Mouse (Mus musculus): ENCODE results near the gene Gpr39. TPM values are rescaled to one million over a fixed set of nuclear protein-coding genes. Genes with fewer than 3 reads are reported as not detected.
A peak's percentile ranks its signal among the peaks of the same experiment; 100 is the strongest.

The Gpr39 gene
- total RNA-seq, 2 experiments from 2014 or later: 0.27 TPM; not detected in 1

GRCm38 (mm10) chr1:125693541-125693940 lies 16.7 kb downstream of the Gpr39 start:
- DNase-seq (ENCODE audit: low spot score in 2 of 2): no peak

- no peak for DNase-seq (ENCODE audit: low spot score in 2 of 2)
These were observed 17.5 kb downstream of the Gpr39 start for GRCm38 (mm10) chr1:125694338-125694737.

GRCm38 (mm10) chr1:125701101-125701590 lies 24.4 kb downstream of the Gpr39 start:
- DNase-seq (ENCODE audit: low spot score in 2 of 2): no peak

- DNase-seq (ENCODE audit: low spot score in 2 of 2): no peak
These were observed 25.0 kb downstream of the Gpr39 start for GRCm38 (mm10) chr1:125701773-125702172.

GRCm38 (mm10) chr1:125702326-125702725 lies 25.5 kb downstream of the Gpr39 start:
- DNase-seq (ENCODE audit: low spot score in 2 of 2): no peak

GRCm38 (mm10) chr1:125705412-125705811 lies 28.6 kb downstream of the Gpr39 start:
- DNase-seq (ENCODE audit: low spot score in 2 of 2): no peak

- DNase-seq (ENCODE audit: low spot score in 2 of 2): no peak
These were observed 38.5 kb downstream of the Gpr39 start for GRCm38 (mm10) chr1:125715286-125715685.

GRCm38 (mm10) chr1:125716241-125716640 lies 39.4 kb downstream of the Gpr39 start:
- DNase-seq (ENCODE audit: low spot score in 2 of 2): no peak

GRCm38 (mm10) chr1:125717906-125718305 lies 41.1 kb downstream of the Gpr39 start:
- DNase-seq (ENCODE audit: low spot score in 2 of 2): no peak

- no peak for DNase-seq (ENCODE audit: low spot score in 2 of 2)
These were observed 42.3 kb downstream of the Gpr39 start for GRCm38 (mm10) chr1:125719127-125719526.

- no peak for DNase-seq (ENCODE audit: low spot score in 2 of 2)
These were observed 44.4 kb downstream of the Gpr39 start for GRCm38 (mm10) chr1:125721104-125721758.

- DNase-seq (ENCODE audit: low spot score in 2 of 2): peak; percentile 81 to 88
These were observed 47.5 kb downstream of the Gpr39 start for GRCm38 (mm10) chr1:125724304-125724703.

GRCm38 (mm10) chr1:125729025-125729565 lies 52.3 kb downstream of the Gpr39 start:
- no peak for DNase-seq (ENCODE audit: low spot score in 2 of 2)

- peak in 1 of 2 experiments; percentile 9 for DNase-seq (ENCODE audit: low spot score in 2 of 2)
These were observed 53.1 kb downstream of the Gpr39 start for GRCm38 (mm10) chr1:125729731-125730536.

GRCm38 (mm10) chr1:125730537-125730880 lies 53.7 kb downstream of the Gpr39 start:
- DNase-seq (ENCODE audit: low spot score in 2 of 2): no peak

- no peak for DNase-seq (ENCODE audit: low spot score in 2 of 2)
These were observed 55.1 kb downstream of the Gpr39 start for GRCm38 (mm10) chr1:125731854-125732253.

GRCm38 (mm10) chr1:125744766-125745165 lies 68.0 kb downstream of the Gpr39 start:
- DNase-seq (ENCODE audit: low spot score in 2 of 2): no peak

GRCm38 (mm10) chr1:125755335-125755996 lies 78.7 kb downstream of the Gpr39 start:
- DNase-seq (ENCODE audit: low spot score in 2 of 2): no peak

GRCm38 (mm10) chr1:125759972-125760695 lies 83.3 kb downstream of the Gpr39 start:
- no peak for DNase-seq (ENCODE audit: low spot score in 2 of 2)

GRCm38 (mm10) chr1:125760696-125761025 lies 83.9 kb downstream of the Gpr39 start:
- DNase-seq (ENCODE audit: low spot score in 2 of 2): peak; percentile 47 to 79

GRCm38 (mm10) chr1:125762076-125762475 lies 85.3 kb downstream of the Gpr39 start:
- DNase-seq (ENCODE audit: low spot score in 2 of 2): no peak
